Mouse (Mus musculus) lung, postnatal 14 days (tissue): Measurements from ENCODE around the gene Tmem189.
"Not testable (repeated sequence)": the region's sequence is repeated elsewhere in the genome, so short reads cannot be mapped to it uniquely, and the experiment has no call there.

ENCODE experiments used
- DNase-seq: peaks from one replicate; pipeline ENCODE4 v3.0.0; 2021

Gene Tmem189

GRCm38 (mm10) chr2:167617034-167617433 lies 72.6 kb downstream of the Tmem189 start:
- DNase-seq = no peak

- DNase-seq = not testable (repeated sequence)
Measured at GRCm38 (mm10) chr2:167613335-167613734, 76.3 kb downstream of the Tmem189 start.

GRCm38 (mm10) chr2:167612122-167612521 lies 77.5 kb downstream of the Tmem189 start:
- DNase-seq = no peak

- no peak for DNase-seq
Measured at GRCm38 (mm10) chr2:167611287-167611686, 78.3 kb downstream of the Tmem189 start.

GRCm38 (mm10) chr2:167606745-167607123 lies 82.9 kb downstream of the Tmem189 start:
- no peak for DNase-seq

- DNase-seq = no peak
Measured at GRCm38 (mm10) chr2:167605817-167606744, 83.5 kb downstream of the Tmem189 start.

- DNase-seq = peak; percentile 97
Measured at GRCm38 (mm10) chr2:167605178-167605794, 84.3 kb downstream of the Tmem189 start.

- DNase-seq = peak; percentile 66
Measured at GRCm38 (mm10) chr2:167602978-167603377, 86.6 kb downstream of the Tmem189 start.

GRCm38 (mm10) chr2:167602364-167602763 lies 87.3 kb downstream of the Tmem189 start:
- no peak for DNase-seq

- no peak for DNase-seq
Measured at GRCm38 (mm10) chr2:167600481-167600995, 89.1 kb downstream of the Tmem189 start.

- DNase-seq = peak; percentile 62
Measured at GRCm38 (mm10) chr2:167599917-167600316, 89.7 kb downstream of the Tmem189 start.

GRCm38 (mm10) chr2:167599195-167599594 lies 90.4 kb downstream of the Tmem189 start:
- DNase-seq = no peak

GRCm38 (mm10) chr2:167597492-167598186 lies 92.0 kb downstream of the Tmem189 start:
- DNase-seq = peak; percentile 62

GRCm38 (mm10) chr2:167596726-167597491 lies 92.7 kb downstream of the Tmem189 start:
- DNase-seq = no peak

GRCm38 (mm10) chr2:167596262-167596661 lies 93.4 kb downstream of the Tmem189 start:
- DNase-seq = no peak

GRCm38 (mm10) chr2:167595761-167596171 lies 93.9 kb downstream of the Tmem189 start:
- DNase-seq = no peak

- DNase-seq = peak; percentile 88
Measured at GRCm38 (mm10) chr2:167594444-167594934, 95.1 kb downstream of the Tmem189 start.

- no peak for DNase-seq
Measured at GRCm38 (mm10) chr2:167593551-167594250, 95.9 kb downstream of the Tmem189 start.
